Mouse (Mus musculus) liver, embryonic 13.5 days (tissue): ENCODE results near the gene Ntn5. TPM values are rescaled to one million over a fixed set of nuclear protein-coding genes. Genes with fewer than 3 reads are reported as not detected.

Source experiments
- ATAC-seq: fragments of 200-750 bp; cut with Nextera tagmentation; 2 replicates; pipeline ENCODE4 v1.8.0; 2017; ENCODE audit warnings: low read depth, mild to moderate bottlenecking, moderate number of reproducible peaks, moderate library complexity
- DNase-seq: peaks from one replicate; pipeline ENCODE4 v3.0.0; 2022
- H3K27ac ChIP-seq: fragments of 300-500 bp; sonication (generic); 2 replicates; pipeline ENCODE4 v1.5.1; 2015; ENCODE audit warnings: moderate library complexity, mild to moderate bottlenecking, inconsistent platforms
- H3K27me3 ChIP-seq: fragments of 300-500 bp; sonication (generic); 2 replicates; pipeline ENCODE4 v1.6.1; 2015; ENCODE audit warnings: mild to moderate bottlenecking, inconsistent platforms
- H3K36me3 ChIP-seq: fragments of 300-500 bp; sonication (generic); 2 replicates; pipeline ENCODE4 v1.6.1; 2015; ENCODE audit warnings: mild to moderate bottlenecking, inconsistent platforms
- H3K4me1 ChIP-seq: fragments of 300-500 bp; sonication (generic); replicated peaks from 2 replicates; pipeline ENCODE4 v1.6.1; 2015; ENCODE audit warnings: inconsistent platforms
- H3K4me2 ChIP-seq: fragments of 300-500 bp; sonication (generic); 2 replicates; pipeline ENCODE4 v1.6.1; 2015; ENCODE audit warnings: inconsistent platforms, mild to moderate bottlenecking, moderate library complexity
- H3K4me3 ChIP-seq: fragments of 300-500 bp; sonication (generic); replicated peaks from 2 replicates; pipeline ENCODE4 v1.5.1; 2015; ENCODE audit warnings: mild to moderate bottlenecking, inconsistent platforms
- H3K9ac ChIP-seq: fragments of 300-500 bp; sonication (generic); 2 replicates; pipeline ENCODE4 v1.6.1; 2015; ENCODE audit warnings: mild to moderate bottlenecking, inconsistent platforms
- H3K9me3 ChIP-seq: fragments of 300-500 bp; sonication (generic); replicated peaks from 2 replicates; pipeline ENCODE4 v1.6.1; 2016; ENCODE audit warnings: inconsistent platforms
- WGBS: fragments of 180-500 bp; shearing (Covaris S2); methylation state at CpG from one replicate; pipeline ENCODE4 v1.1.7; 2015; ENCODE audit not compliant: insufficient replicate concordance; 5-methylcytosine and 5-hydroxymethylcytosine counted together
- polyA plus RNA-seq: library from polyadenylated mRNA; unstranded; fragments of >200 nt; fragmentation: Nextera tagmentation; extraction: Ambion mirVana; gene quantifications from 2 replicates; pipeline ENCODE4 v1.2.1, GENCODE M21; 2015

Gene Ntn5
- polyA plus RNA-seq = not detected in 2 replicates

GRCm38 (mm10) chr7:45683396-45684050 is at the start of gene Ntn5:
Gene Ntn5 (plus strand): TSS chr7:45684022.
- Histone ChIP-seq H3K4me2 (no peak within 1 kb of the TSS), H3K27me3 (peaks cover 5% of the 10 kb centered on the region; the same call in 1 of the 2 replicates), H3K27ac (no peak within 1 kb of the TSS), H3K36me3 (no peaks in the 10 kb centered on the region), H3K9ac (no peak within 1 kb of the TSS), H3K4me3 (no peak within 1 kb of the TSS), H3K9me3 (no peaks in the 10 kb centered on the region), H3K4me1 (peaks cover 22% of the 10 kb centered on the region)
- ATAC-seq (no peak), DNase-seq (no peak)
- 66% methylated on average over 7 of the region's 7 CpGs for WGBS

- peak overlapping the region; percentile 47 for H3K27ac ChIP-seq
- WGBS = 50% methylated on average over 11 of the region's 11 CpGs
- ATAC-seq = no peak
Measured at GRCm38 (mm10) chr7:45634946-45635681, 48.7 kb upstream of the Ntn5 start.

GRCm38 (mm10) chr7:45635711-45636688 is 47.8 kb upstream of the Ntn5 start:
- no peak overlapping the region for H3K4me3 ChIP-seq
- no peaks in the 10 kb centered on the region for H3K9me3 ChIP-seq
- DNase-seq (no peak), ATAC-seq (no peak)
- WGBS = 51% methylated on average over 15 of the region's 15 CpGs
- H3K27me3 ChIP-seq = peaks cover 16% of the 10 kb centered on the region; the same call in 1 of the 2 replicates
- peak overlapping the region; percentile 36 for H3K27ac ChIP-seq
- H3K9ac ChIP-seq = no peak overlapping the region
- H3K4me1 ChIP-seq = peaks cover 13% of the 10 kb centered on the region
- no peak overlapping the region for H3K4me2 ChIP-seq
- no peaks in the 10 kb centered on the region for H3K36me3 ChIP-seq

More at GRCm38 (mm10) chr7:45634946-45635681, 48.7 kb upstream of the Ntn5 start:
- Histone ChIP-seq H3K36me3 (no peaks in the 10 kb centered on the region), H3K27me3 (peaks cover 15% of the 10 kb centered on the region), H3K4me1 (peaks cover 13% of the 10 kb centered on the region), H3K4me2 (no peak overlapping the region), H3K4me3 (no peak overlapping the region), H3K9me3 (no peaks in the 10 kb centered on the region), H3K9ac (no peak overlapping the region)
- no peak for DNase-seq

- H3K4me2 ChIP-seq = peak overlapping the region; percentile 28; the same call in 1 of the 2 replicates
- no peak for DNase-seq
- H3K27me3 ChIP-seq = peaks cover 5% of the 10 kb centered on the region; the same call in 1 of the 2 replicates
- WGBS = 74% methylated on average over 6 of the region's 6 CpGs
- no peaks in the 10 kb centered on the region for H3K9me3 ChIP-seq
- no peak overlapping the region for H3K9ac ChIP-seq
- no peak for ATAC-seq
- H3K4me3 ChIP-seq = no peak overlapping the region
- H3K4me1 ChIP-seq = peaks cover 14% of the 10 kb centered on the region
- no peaks in the 10 kb centered on the region for H3K36me3 ChIP-seq
- no peak overlapping the region for H3K27ac ChIP-seq
Measured at GRCm38 (mm10) chr7:45637710-45638109, 46.1 kb upstream of the Ntn5 start.

GRCm38 (mm10) chr7:45638623-45639401 is 45.0 kb upstream of the Ntn5 start:
- Histone ChIP-seq H3K36me3 (no peaks in the 10 kb centered on the region), H3K27me3 (0 out of 2 replicates have a peak, but pooled peaks cover 5% of the 10 kb centered on the region), H3K4me2 (peak overlapping the region; percentile 28; the same call in 1 of the 2 replicates), H3K9ac (no peak overlapping the region), H3K27ac (no peak overlapping the region), H3K4me1 (peaks cover 25% of the 10 kb centered on the region), H3K9me3 (no peaks in the 10 kb centered on the region), H3K4me3 (no peak overlapping the region)
- DNase-seq (peak; percentile 34), ATAC-seq (peak; percentile 61)
- WGBS = 68% methylated on average over 29 of the region's 29 CpGs

- H3K4me2 ChIP-seq = no peak within 1 kb of the TSS
- H3K27me3 ChIP-seq = peaks cover 9% of the 10 kb centered on the region; the same call in 1 of the 2 replicates
- no peak within 1 kb of the TSS for H3K27ac ChIP-seq
- no peaks in the 10 kb centered on the region for H3K9me3 ChIP-seq
- 58% methylated on average over 19 of the region's 19 CpGs for WGBS
- no peaks in the 10 kb centered on the region for H3K36me3 ChIP-seq
- DNase-seq (no peak), ATAC-seq (no peak)
- no peak within 1 kb of the TSS for H3K4me3 ChIP-seq
- H3K4me1 ChIP-seq = peaks cover 30% of the 10 kb centered on the region
- no peak within 1 kb of the TSS for H3K9ac ChIP-seq
Measured at GRCm38 (mm10) chr7:45639561-45640027, 44.2 kb upstream of the Ntn5 start, which contains the start of gene Mamstr. Gene Mamstr (plus strand): TSS chr7:45639977.

- Histone ChIP-seq H3K36me3 (no peaks in the 10 kb centered on the region), H3K4me1 (peaks cover 30% of the 10 kb centered on the region), H3K27ac (no peak overlapping the region), H3K27me3 (peaks cover 14% of the 10 kb centered on the region; the same call in 1 of the 2 replicates), H3K4me3 (no peak overlapping the region), H3K9me3 (no peaks in the 10 kb centered on the region), H3K4me2 (no peak overlapping the region), H3K9ac (no peak overlapping the region)
- 73% methylated on average over 19 of the region's 19 CpGs for WGBS
- no peak for ATAC-seq
- DNase-seq = no peak
Measured at GRCm38 (mm10) chr7:45640191-45640957, 43.4 kb upstream of the Ntn5 start.

- no peak overlapping the region for H3K27ac ChIP-seq
- peaks cover 14% of the 10 kb centered on the region; the same call in 1 of the 2 replicates for H3K27me3 ChIP-seq
- ATAC-seq (no peak), DNase-seq (no peak)
- H3K4me3 ChIP-seq = no peak overlapping the region
- 62% methylated on average over 17 of the region's 17 CpGs for whole genome bisulfite sequencing
- H3K4me2 ChIP-seq = no peak overlapping the region
- H3K4me1 ChIP-seq = peaks cover 24% of the 10 kb centered on the region
- no peaks in the 10 kb centered on the region for H3K36me3 ChIP-seq
- H3K9ac ChIP-seq = no peak overlapping the region
- no peaks in the 10 kb centered on the region for H3K9me3 ChIP-seq
Measured at GRCm38 (mm10) chr7:45641391-45642040, 42.3 kb upstream of the Ntn5 start.

GRCm38 (mm10) chr7:45642083-45642482 is 41.7 kb upstream of the Ntn5 start:
- ATAC-seq (no peak), DNase-seq (no peak)
- H3K4me3 ChIP-seq = no peak overlapping the region
- peaks cover 23% of the 10 kb centered on the region for H3K4me1 ChIP-seq
- H3K27me3 ChIP-seq = peaks cover 15% of the 10 kb centered on the region; the same call in 1 of the 2 replicates
- no peaks in the 10 kb centered on the region for H3K36me3 ChIP-seq
- H3K4me2 ChIP-seq = no peak overlapping the region
- WGBS = 75% methylated on average over 5 of the region's 5 CpGs
- no peaks in the 10 kb centered on the region for H3K9me3 ChIP-seq
- no peak overlapping the region for H3K9ac ChIP-seq
- no peak overlapping the region for H3K27ac ChIP-seq
